Mouse (Mus musculus): ENCODE data around the gene Gpr19. TPM values are rescaled to one million over a fixed set of nuclear protein-coding genes. Genes with fewer than 3 reads are reported as not detected.

Gpr19 gene
- polyA plus RNA-seq, 1 experiment from 2014 or later = 39.1 TPM

DNA sequence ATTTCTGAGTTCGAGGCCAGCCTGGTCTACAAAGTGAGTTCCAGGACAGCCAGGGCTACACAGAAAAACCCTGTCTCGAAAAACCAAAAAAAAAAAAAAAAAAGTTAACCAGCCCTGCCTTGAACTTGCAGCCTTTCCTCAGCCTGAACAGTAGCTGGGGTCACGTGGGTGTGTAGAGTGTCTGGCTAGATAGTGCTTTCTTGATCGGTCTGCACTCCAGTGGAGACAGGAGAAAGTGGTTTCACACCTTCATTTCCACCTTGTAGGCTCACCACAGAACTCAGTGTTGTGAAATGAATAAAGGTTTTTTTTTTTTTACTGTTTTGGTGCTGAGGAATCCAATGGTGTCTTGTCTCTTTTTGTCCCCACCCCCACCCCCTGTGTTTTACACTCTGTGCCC, 5.0 kb upstream of the Gpr19 start:
- H3K9ac ChIP-seq = no peak overlapping the region
- no peak overlapping the region for H3K27ac ChIP-seq (replicated peaks)
- 86% methylated on average over 4 of the region's 4 CpGs for WGBS
- H3K4me1 ChIP-seq (replicated peaks) = peaks cover 11% of the 10 kb centered on the region; the same call in 1 of the 2 replicates
- ATAC-seq (ENCODE audit: low read depth) = no peak
- no peaks in the 10 kb centered on the region for H3K27me3 ChIP-seq
- no peak overlapping the region for H3K4me2 ChIP-seq
- H3K36me3 ChIP-seq = no peaks in the 10 kb centered on the region
- no peaks in the 10 kb centered on the region for H3K9me3 ChIP-seq
- H3K4me3 ChIP-seq = no peak overlapping the region

GRCm38 (mm10) chr6:134897443-134898094, 809 bp downstream of the Gpr19 start:
- no peaks in the 10 kb centered on the region for H3K36me3 ChIP-seq
- peak overlapping the region; percentile 90 for H3K9ac ChIP-seq
- H3K27me3 ChIP-seq = no peaks in the 10 kb centered on the region
- no peaks in the 10 kb centered on the region for H3K9me3 ChIP-seq
- peaks cover 19% of the 10 kb centered on the region for H3K4me1 ChIP-seq (replicated peaks)
- peak overlapping the region; percentile 66 for H3K4me3 ChIP-seq
- WGBS = under 1% methylated on average over 38 of the region's 38 CpGs
- H3K27ac ChIP-seq (replicated peaks) = peak overlapping the region; percentile 99
- ATAC-seq (ENCODE audit: low read depth) = peak; percentile 95
- peak overlapping the region; percentile 66 for H3K4me2 ChIP-seq

- Histone ChIP-seq H3K4me1 (replicated peaks) (peaks cover 19% of the 10 kb centered on the region), H3K4me3 (peak overlapping the region; percentile 66), H3K36me3 (no peaks in the 10 kb centered on the region), H3K27me3 (no peaks in the 10 kb centered on the region), H3K9me3 (no peaks in the 10 kb centered on the region), H3K9ac (peak overlapping the region; percentile 90; the same call in 1 of the 2 replicates), H3K27ac (replicated peaks) (no peak overlapping the region), H3K4me2 (peak overlapping the region; percentile 66)
- 60% methylated on average over 15 of the region's 15 CpGs for WGBS
- no peak for ATAC-seq (ENCODE audit: low read depth)
Observed at GRCm38 (mm10) chr6:134896570-134897436, 1.6 kb downstream of the Gpr19 start.

DNA sequence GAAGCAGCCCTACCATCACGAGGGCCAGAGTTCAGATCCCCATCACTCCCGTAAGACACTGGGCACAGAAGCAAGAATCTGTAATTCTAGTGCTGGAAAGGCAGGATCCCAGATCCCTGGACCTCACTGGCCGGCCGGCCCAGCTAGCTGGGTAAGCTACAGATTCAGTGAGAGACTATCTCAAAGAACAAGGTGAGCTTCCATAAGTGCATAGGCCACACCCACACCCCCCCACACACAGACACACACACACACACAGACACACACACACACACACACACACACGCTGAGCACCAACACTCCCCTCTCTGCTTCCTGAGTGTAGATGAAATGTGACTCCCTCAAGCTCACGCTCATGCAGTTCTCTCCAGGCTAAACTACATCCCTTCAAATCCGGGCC, 7.9 kb downstream of the Gpr19 start:
- ATAC-seq (ENCODE audit: low read depth) = no peak
- no peak overlapping the region for H3K4me3 ChIP-seq
- H3K9me3 ChIP-seq = no peaks in the 10 kb centered on the region
- no peak overlapping the region for H3K27ac ChIP-seq (replicated peaks)
- peaks cover 32% of the 10 kb centered on the region for H3K4me1 ChIP-seq (replicated peaks)
- WGBS = 82% methylated on average over 7 of the region's 7 CpGs
- no peaks in the 10 kb centered on the region for H3K36me3 ChIP-seq
- H3K9ac ChIP-seq = no peak overlapping the region
- no peak overlapping the region for H3K4me2 ChIP-seq
- H3K27me3 ChIP-seq = no peaks in the 10 kb centered on the region

GRCm38 (mm10) chr6:134889763-134890162, 8.6 kb downstream of the Gpr19 start:
- Histone ChIP-seq H3K9me3 (no peaks in the 10 kb centered on the region), H3K4me1 (replicated peaks) (peaks cover 39% of the 10 kb centered on the region), H3K27me3 (no peaks in the 10 kb centered on the region), H3K9ac (no peak overlapping the region), H3K36me3 (no peaks in the 10 kb centered on the region; the same call in 1 of the 2 replicates), H3K4me2 (no peak overlapping the region), H3K27ac (replicated peaks) (peak overlapping the region; percentile 95; the same call in 1 of the 2 replicates), H3K4me3 (no peak overlapping the region)
- ATAC-seq (ENCODE audit: low read depth) = no peak
- 83% methylated on average over 1 of the region's 1 CpGs for WGBS

GRCm38 (mm10) chr6:134888563-134889017, 9.8 kb downstream of the Gpr19 start:
- Histone ChIP-seq H3K36me3 (no peaks in the 10 kb centered on the region; the same call in 1 of the 2 replicates), H3K4me3 (peak overlapping the region; percentile 65; the same call in 1 of the 2 replicates), H3K9me3 (no peaks in the 10 kb centered on the region), H3K27ac (replicated peaks) (peak overlapping the region; percentile 95), H3K4me1 (replicated peaks) (peaks cover 51% of the 10 kb centered on the region), H3K4me2 (peak overlapping the region; percentile 62), H3K27me3 (no peaks in the 10 kb centered on the region), H3K9ac (peak overlapping the region; percentile 57)
- peak; percentile 76 for ATAC-seq (ENCODE audit: low read depth)
- 6% methylated on average over 4 of the region's 4 CpGs for WGBS

- H3K9me3 ChIP-seq = no peaks in the 10 kb centered on the region
- peak overlapping the region; percentile 62 for H3K4me2 ChIP-seq
- peaks cover 2% of the 10 kb centered on the region; the same call in 1 of the 2 replicates for H3K36me3 ChIP-seq
- peak overlapping the region; percentile 88 for H3K9ac ChIP-seq
- H3K27me3 ChIP-seq = no peaks in the 10 kb centered on the region
- H3K4me1 ChIP-seq (replicated peaks) = peaks cover 58% of the 10 kb centered on the region
- H3K4me3 ChIP-seq = peak overlapping the region; percentile 65
- H3K27ac ChIP-seq (replicated peaks) = peak overlapping the region; percentile 95
- WGBS = 2% methylated on average over 10 of the region's 10 CpGs
- peak; percentile 92 for ATAC-seq (ENCODE audit: low read depth)
Observed at GRCm38 (mm10) chr6:134887711-134888449, 10.5 kb downstream of the Gpr19 start.

DNA sequence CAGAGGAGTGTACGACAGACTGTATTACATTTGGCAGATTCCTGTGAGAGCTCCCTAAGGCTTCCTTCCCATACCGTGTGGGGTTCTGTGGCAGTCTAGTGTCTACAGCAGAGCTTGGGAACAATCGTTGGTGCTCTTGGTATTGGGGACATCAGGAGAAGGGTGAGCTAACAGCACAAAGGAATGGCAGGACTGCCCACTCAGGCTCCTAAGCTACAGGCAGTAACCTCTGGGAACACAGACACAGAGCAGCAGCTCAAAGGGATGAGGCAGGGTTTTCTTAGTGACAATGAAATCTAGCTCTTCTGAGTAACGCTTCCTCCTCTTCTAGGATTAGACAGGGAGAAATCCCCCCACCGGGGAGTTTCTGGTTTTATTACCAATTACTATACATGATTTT, 11.4 kb downstream of the Gpr19 start:
- peaks cover 9% of the 10 kb centered on the region for H3K36me3 ChIP-seq
- peak overlapping the region; percentile 65 for H3K4me3 ChIP-seq
- H3K9me3 ChIP-seq = no peaks in the 10 kb centered on the region
- peaks cover 62% of the 10 kb centered on the region for H3K4me1 ChIP-seq (replicated peaks)
- H3K27me3 ChIP-seq = no peaks in the 10 kb centered on the region
- peak overlapping the region; percentile 95 for H3K27ac ChIP-seq (replicated peaks)
- peak overlapping the region; percentile 88 for H3K9ac ChIP-seq
- 9% methylated on average over 5 of the region's 5 CpGs for WGBS
- ATAC-seq (ENCODE audit: low read depth) = peak; percentile 48
- H3K4me2 ChIP-seq = peak overlapping the region; percentile 62

GRCm38 (mm10) chr6:134886475-134886874, 11.9 kb downstream of the Gpr19 start:
- peak overlapping the region; percentile 65 for H3K4me3 ChIP-seq
- 65% methylated on average over 8 of the region's 8 CpGs for WGBS
- peak overlapping the region; percentile 62 for H3K4me2 ChIP-seq
- peak overlapping the region; percentile 95 for H3K27ac ChIP-seq (replicated peaks)
- H3K4me1 ChIP-seq (replicated peaks) = peaks cover 64% of the 10 kb centered on the region
- H3K9me3 ChIP-seq = no peaks in the 10 kb centered on the region
- peak overlapping the region; percentile 88 for H3K9ac ChIP-seq
- no peak for ATAC-seq (ENCODE audit: low read depth)
- H3K27me3 ChIP-seq = no peaks in the 10 kb centered on the region
- H3K36me3 ChIP-seq = peaks cover 13% of the 10 kb centered on the region

GRCm38 (mm10) chr6:134885515-134885914, 12.9 kb downstream of the Gpr19 start:
- Histone ChIP-seq H3K4me1 (replicated peaks) (peaks cover 74% of the 10 kb centered on the region), H3K4me3 (peak overlapping the region; percentile 65; the same call in 1 of the 2 replicates)
- 94% methylated on average over 2 of the region's 2 CpGs for WGBS

GRCm38 (mm10) chr6:134883661-134884060, 14.7 kb downstream of the Gpr19 start:
- Histone ChIP-seq H3K9me3 (no peaks in the 10 kb centered on the region), H3K4me3 (no peak overlapping the region), H3K4me2 (no peak overlapping the region), H3K27ac (replicated peaks) (no peak overlapping the region), H3K9ac (no peak overlapping the region), H3K27me3 (no peaks in the 10 kb centered on the region), H3K4me1 (replicated peaks) (peaks cover 75% of the 10 kb centered on the region), H3K36me3 (peaks cover 13% of the 10 kb centered on the region)
- ATAC-seq (ENCODE audit: low read depth) = no peak
- 88% methylated on average over 4 of the region's 4 CpGs for WGBS

More at GRCm38 (mm10) chr6:134885515-134885914, 12.9 kb downstream of the Gpr19 start:
- ATAC-seq (ENCODE audit: low read depth) = no peak
- peaks cover 13% of the 10 kb centered on the region for H3K36me3 ChIP-seq
- no peaks in the 10 kb centered on the region for H3K27me3 ChIP-seq
- H3K4me2 ChIP-seq = peak overlapping the region; percentile 62
- no peak overlapping the region for H3K27ac ChIP-seq (replicated peaks)
- H3K9ac ChIP-seq = peak overlapping the region; percentile 88; the same call in 1 of the 2 replicates
- H3K9me3 ChIP-seq = no peaks in the 10 kb centered on the region
